Mouse (Mus musculus): Measurements from ENCODE around the gene Mb. TPM values are rescaled to one million over a fixed set of nuclear protein-coding genes. Genes with fewer than 3 reads are reported as not detected.

The Mb gene
- polyA plus RNA-seq, 1 experiment from 2014 or later = 0.39 TPM

- Histone ChIP-seq H3K36me3 (ENCODE audit: control insufficient read depth, insufficient read depth, low read length) (peaks cover 12% of the 10 kb centered on the region), H3K9me3 (ENCODE audit: control insufficient read depth, low read depth, low read length) (no peaks in the 10 kb centered on the region), H3K9ac (replicated peaks; ENCODE audit: low read depth, low read length) (no peak overlapping the region), H3K4me3 (ENCODE audit: low read depth, low read length) (no peak overlapping the region), H3K4me1 (ENCODE audit: control insufficient read depth, insufficient read depth, low read length) (peaks cover 5% of the 10 kb centered on the region; the same call in 1 of the 2 replicates), H3K4me2 (replicated peaks; ENCODE audit: low read depth, low read length) (no peak overlapping the region), H3K27me3 (ENCODE audit: control insufficient read depth, insufficient read depth, low read length) (no peaks in the 10 kb centered on the region), H3K27ac (ENCODE audit: low read length) (no peak overlapping the region)
- ATAC-seq (ENCODE audit: insufficient number of reproducible peaks, insufficient read depth, low FRiP score, low read depth) = no peak
- 54% methylated on average over 4 of the region's 4 CpGs for WGBS
Observed at GRCm38 (mm10) chr15:77072556-77073163, 22.2 kb upstream of the Mb start.

- 0 out of 2 replicates have a peak overlapping the region, but pooled peaks have one; percentile 7 for H3K4me2 ChIP-seq (replicated peaks; ENCODE audit: low read depth, low read length)
- H3K9ac ChIP-seq (replicated peaks; ENCODE audit: low read depth, low read length) = no peak overlapping the region
- H3K27ac ChIP-seq (ENCODE audit: low read length) = no peak overlapping the region
- peaks cover 2% of the 10 kb centered on the region for H3K36me3 ChIP-seq (ENCODE audit: control insufficient read depth, insufficient read depth, low read length)
- 13% methylated on average over 10 of the region's 10 CpGs for WGBS
- no peaks in the 10 kb centered on the region for H3K27me3 ChIP-seq (ENCODE audit: control insufficient read depth, insufficient read depth, low read length)
- peak; percentile 10; the same call in 1 of the 2 replicates for ATAC-seq (ENCODE audit: insufficient number of reproducible peaks, insufficient read depth, low FRiP score, low read depth)
- peaks cover 5% of the 10 kb centered on the region; the same call in 1 of the 2 replicates for H3K4me1 ChIP-seq (ENCODE audit: control insufficient read depth, insufficient read depth, low read length)
- no peaks in the 10 kb centered on the region for H3K9me3 ChIP-seq (ENCODE audit: control insufficient read depth, low read depth, low read length)
- no peak overlapping the region for H3K4me3 ChIP-seq (ENCODE audit: low read depth, low read length)
Observed at GRCm38 (mm10) chr15:77071501-77071900, 21.0 kb upstream of the Mb start.

- Histone ChIP-seq H3K9me3 (ENCODE audit: control insufficient read depth, low read depth, low read length) (no peaks in the 10 kb centered on the region), H3K36me3 (ENCODE audit: control insufficient read depth, insufficient read depth, low read length) (no peaks in the 10 kb centered on the region), H3K4me1 (ENCODE audit: control insufficient read depth, insufficient read depth, low read length) (peaks cover 5% of the 10 kb centered on the region; the same call in 1 of the 2 replicates), H3K27me3 (ENCODE audit: control insufficient read depth, insufficient read depth, low read length) (no peaks in the 10 kb centered on the region), H3K4me3 (ENCODE audit: low read depth, low read length) (no peak overlapping the region), H3K9ac (replicated peaks; ENCODE audit: low read depth, low read length) (no peak overlapping the region), H3K4me2 (replicated peaks; ENCODE audit: low read depth, low read length) (no peak overlapping the region), H3K27ac (ENCODE audit: low read length) (no peak overlapping the region)
- no peak for ATAC-seq (ENCODE audit: insufficient number of reproducible peaks, insufficient read depth, low FRiP score, low read depth)
- 83% methylated on average over 11 of the region's 11 CpGs for WGBS
Observed at GRCm38 (mm10) chr15:77070745-77071268, 20.3 kb upstream of the Mb start.

- no peak overlapping the region for H3K27ac ChIP-seq (ENCODE audit: low read length)
- peaks cover 5% of the 10 kb centered on the region; the same call in 1 of the 2 replicates for H3K4me1 ChIP-seq (ENCODE audit: control insufficient read depth, insufficient read depth, low read length)
- no peak overlapping the region for H3K4me3 ChIP-seq (ENCODE audit: low read depth, low read length)
- H3K9me3 ChIP-seq (ENCODE audit: control insufficient read depth, low read depth, low read length) = no peaks in the 10 kb centered on the region
- no peaks in the 10 kb centered on the region for H3K36me3 ChIP-seq (ENCODE audit: control insufficient read depth, insufficient read depth, low read length)
- ATAC-seq (ENCODE audit: insufficient number of reproducible peaks, insufficient read depth, low FRiP score, low read depth) = no peak
- 83% methylated on average over 3 of the region's 3 CpGs for WGBS
- no peak overlapping the region for H3K4me2 ChIP-seq (replicated peaks; ENCODE audit: low read depth, low read length)
- no peak overlapping the region for H3K9ac ChIP-seq (replicated peaks; ENCODE audit: low read depth, low read length)
- no peaks in the 10 kb centered on the region for H3K27me3 ChIP-seq (ENCODE audit: control insufficient read depth, insufficient read depth, low read length)
Observed at GRCm38 (mm10) chr15:77069019-77069418, 18.5 kb upstream of the Mb start.

GRCm38 (mm10) chr15:77068439-77068861, 18.0 kb upstream of the Mb start:
- Histone ChIP-seq H3K27me3 (ENCODE audit: control insufficient read depth, insufficient read depth, low read length) (no peaks in the 10 kb centered on the region), H3K27ac (ENCODE audit: low read length) (no peak overlapping the region), H3K4me2 (replicated peaks; ENCODE audit: low read depth, low read length) (no peak overlapping the region), H3K4me3 (ENCODE audit: low read depth, low read length) (no peak overlapping the region), H3K9me3 (ENCODE audit: control insufficient read depth, low read depth, low read length) (no peaks in the 10 kb centered on the region), H3K9ac (replicated peaks; ENCODE audit: low read depth, low read length) (no peak overlapping the region), H3K4me1 (ENCODE audit: control insufficient read depth, insufficient read depth, low read length) (peaks cover 5% of the 10 kb centered on the region; the same call in 1 of the 2 replicates), H3K36me3 (ENCODE audit: control insufficient read depth, insufficient read depth, low read length) (no peaks in the 10 kb centered on the region)
- 49% methylated on average over 3 of the region's 3 CpGs for WGBS
- ATAC-seq (ENCODE audit: insufficient number of reproducible peaks, insufficient read depth, low FRiP score, low read depth) = no peak

- Histone ChIP-seq H3K36me3 (ENCODE audit: control insufficient read depth, insufficient read depth, low read length) (no peaks in the 10 kb centered on the region), H3K9me3 (ENCODE audit: control insufficient read depth, low read depth, low read length) (no peaks in the 10 kb centered on the region), H3K27me3 (ENCODE audit: control insufficient read depth, insufficient read depth, low read length) (no peaks in the 10 kb centered on the region), H3K9ac (replicated peaks; ENCODE audit: low read depth, low read length) (no peak overlapping the region), H3K4me3 (ENCODE audit: low read depth, low read length) (no peak overlapping the region), H3K4me1 (ENCODE audit: control insufficient read depth, insufficient read depth, low read length) (no peaks in the 10 kb centered on the region), H3K27ac (ENCODE audit: low read length) (no peak overlapping the region), H3K4me2 (replicated peaks; ENCODE audit: low read depth, low read length) (no peak overlapping the region)
- no peak for ATAC-seq (ENCODE audit: insufficient number of reproducible peaks, insufficient read depth, low FRiP score, low read depth)
- WGBS = 62% methylated on average over 6 of the region's 6 CpGs
Observed at GRCm38 (mm10) chr15:77066233-77066632, 15.8 kb upstream of the Mb start.

GRCm38 (mm10) chr15:77065259-77065852, 14.9 kb upstream of the Mb start:
- 0 out of 2 replicates have a peak, but pooled peaks have one; percentile 37 for ATAC-seq (ENCODE audit: insufficient number of reproducible peaks, insufficient read depth, low FRiP score, low read depth)
- Histone ChIP-seq H3K4me1 (ENCODE audit: control insufficient read depth, insufficient read depth, low read length) (no peaks in the 10 kb centered on the region), H3K9me3 (ENCODE audit: control insufficient read depth, low read depth, low read length) (no peaks in the 10 kb centered on the region), H3K4me3 (ENCODE audit: low read depth, low read length) (no peak overlapping the region), H3K27ac (ENCODE audit: low read length) (no peak overlapping the region), H3K4me2 (replicated peaks; ENCODE audit: low read depth, low read length) (no peak overlapping the region), H3K9ac (replicated peaks; ENCODE audit: low read depth, low read length) (no peak overlapping the region), H3K36me3 (ENCODE audit: control insufficient read depth, insufficient read depth, low read length) (no peaks in the 10 kb centered on the region), H3K27me3 (ENCODE audit: control insufficient read depth, insufficient read depth, low read length) (no peaks in the 10 kb centered on the region)
- 83% methylated on average over 6 of the region's 6 CpGs for WGBS

GRCm38 (mm10) chr15:77062746-77063145, 12.3 kb upstream of the Mb start:
- H3K9me3 ChIP-seq (ENCODE audit: control insufficient read depth, low read depth, low read length) = peaks cover 4% of the 10 kb centered on the region; the same call in 1 of the 2 replicates
- H3K27ac ChIP-seq (ENCODE audit: low read length) = no peak overlapping the region
- no peaks in the 10 kb centered on the region for H3K4me1 ChIP-seq (ENCODE audit: control insufficient read depth, insufficient read depth, low read length)
- no peak overlapping the region for H3K4me2 ChIP-seq (replicated peaks; ENCODE audit: low read depth, low read length)
- ATAC-seq (ENCODE audit: insufficient number of reproducible peaks, insufficient read depth, low FRiP score, low read depth) = no peak
- H3K27me3 ChIP-seq (ENCODE audit: control insufficient read depth, insufficient read depth, low read length) = no peaks in the 10 kb centered on the region
- no peak overlapping the region for H3K4me3 ChIP-seq (ENCODE audit: low read depth, low read length)
- H3K9ac ChIP-seq (replicated peaks; ENCODE audit: low read depth, low read length) = no peak overlapping the region
- H3K36me3 ChIP-seq (ENCODE audit: control insufficient read depth, insufficient read depth, low read length) = no peaks in the 10 kb centered on the region

All from stomach, embryonic 14.5 days (tissue).